Mouse (Mus musculus): ENCODE measurements at regions not wholly inside any gene's neighbourhood (a gene's known extent, or its start where the extent isn't known, plus 50 kb on each side); places are given as distances from the start of the nearest gene placed in this dataset.

GRCm38 (mm10) chr13:60403471-60403870, 198.3 kb upstream of the Dapk1 start:
- whole genome bisulfite sequencing (ENCODE audit: insufficient replicate concordance), result 84% methylated on average over 3 of the region's 3 CpGs
- ATAC-seq, result no peak
- Histone ChIP-seq H3K4me1 (ENCODE audit: insufficient read depth) (no peaks in the 10 kb centered on the region), H3K9ac (replicated peaks) (no peak overlapping the region), H3K9me3 (ENCODE audit: low read length) (no peaks in the 10 kb centered on the region), H3K4me3 (ENCODE audit: low read depth, low read length) (no peak overlapping the region), H3K27me3 (ENCODE audit: insufficient read depth, low read length) (no peaks in the 10 kb centered on the region), H3K4me2 (ENCODE audit: low read depth, low read length) (no peak overlapping the region), H3K36me3 (replicated peaks; ENCODE audit: insufficient read depth, low read length) (no peaks in the 10 kb centered on the region), H3K27ac (ENCODE audit: low read depth) (no peak overlapping the region)
- DNase-seq, result no peak
- no peak for TF ChIP-seq CTCF (IDR thresholded peaks at IDR 0.05; ENCODE audit: low read depth)
- TF ChIP-seq EP300 (IDR thresholded peaks at IDR 0.05; ENCODE audit: low read depth), result no peak

- Histone ChIP-seq H3K4me2 (ENCODE audit: low read depth, low read length) (no peak overlapping the region), H3K27ac (ENCODE audit: low read depth) (no peak overlapping the region), H3K36me3 (replicated peaks; ENCODE audit: insufficient read depth, low read length) (no peaks in the 10 kb centered on the region), H3K9ac (replicated peaks) (no peak overlapping the region), H3K27me3 (ENCODE audit: insufficient read depth, low read length) (no peaks in the 10 kb centered on the region), H3K9me3 (ENCODE audit: low read length) (no peaks in the 10 kb centered on the region), H3K4me1 (ENCODE audit: insufficient read depth) (no peaks in the 10 kb centered on the region), H3K4me3 (ENCODE audit: low read depth, low read length) (no peak overlapping the region)
- 73% methylated on average over 4 of the region's 4 CpGs for WGBS (ENCODE audit: insufficient replicate concordance)
- TF ChIP-seq EP300 (IDR thresholded peaks at IDR 0.05; ENCODE audit: low read depth) (no peak), CTCF (IDR thresholded peaks at IDR 0.05; ENCODE audit: low read depth) (no peak)
- ATAC-seq, result no peak
- no peak for DNase-seq
These were observed 194.4 kb upstream of the Dapk1 start for GRCm38 (mm10) chr13:60407344-60407743.

GRCm38 (mm10) chr13:60409706-60410502, 191.8 kb upstream of the Dapk1 start:
- no peak overlapping the region for H3K9ac ChIP-seq (replicated peaks)
- H3K27me3 ChIP-seq (ENCODE audit: insufficient read depth, low read length), result no peaks in the 10 kb centered on the region
- H3K27ac ChIP-seq (ENCODE audit: low read depth), result no peak overlapping the region
- no peaks in the 10 kb centered on the region for H3K9me3 ChIP-seq (ENCODE audit: low read length)
- WGBS (ENCODE audit: insufficient replicate concordance), result 76% methylated on average over 14 of the region's 14 CpGs
- no peaks in the 10 kb centered on the region for H3K36me3 ChIP-seq (replicated peaks; ENCODE audit: insufficient read depth, low read length)
- ATAC-seq (no peak), DNase-seq (no peak)
- H3K4me2 ChIP-seq (ENCODE audit: low read depth, low read length), result no peak overlapping the region
- H3K4me1 ChIP-seq (ENCODE audit: insufficient read depth), result no peaks in the 10 kb centered on the region
- TF ChIP-seq CTCF (IDR thresholded peaks at IDR 0.05; ENCODE audit: low read depth) (no peak), EP300 (IDR thresholded peaks at IDR 0.05; ENCODE audit: low read depth) (no peak)
- no peak overlapping the region for H3K4me3 ChIP-seq (ENCODE audit: low read depth, low read length)

GRCm38 (mm10) chr13:60416024-60416423, 185.7 kb upstream of the Dapk1 start:
- Histone ChIP-seq H3K27me3 (ENCODE audit: insufficient read depth, low read length) (no peaks in the 10 kb centered on the region), H3K4me2 (ENCODE audit: low read depth, low read length) (no peak overlapping the region), H3K27ac (ENCODE audit: low read depth) (no peak overlapping the region), H3K36me3 (replicated peaks; ENCODE audit: insufficient read depth, low read length) (no peaks in the 10 kb centered on the region), H3K4me3 (ENCODE audit: low read depth, low read length) (no peak overlapping the region), H3K9ac (replicated peaks) (no peak overlapping the region), H3K9me3 (ENCODE audit: low read length) (no peaks in the 10 kb centered on the region), H3K4me1 (ENCODE audit: insufficient read depth) (no peaks in the 10 kb centered on the region)
- TF ChIP-seq EP300 (IDR thresholded peaks at IDR 0.05; ENCODE audit: low read depth) (no peak), CTCF (IDR thresholded peaks at IDR 0.05; ENCODE audit: low read depth) (no peak)
- ATAC-seq (no peak), DNase-seq (no peak)
- WGBS (ENCODE audit: insufficient replicate concordance), result 57% methylated on average over 1 of the region's 1 CpGs

- no peak overlapping the region for H3K4me3 ChIP-seq (ENCODE audit: low read depth, low read length)
- DNase-seq, result no peak
- H3K4me1 ChIP-seq (ENCODE audit: insufficient read depth), result no peaks in the 10 kb centered on the region
- H3K27me3 ChIP-seq (ENCODE audit: insufficient read depth, low read length), result no peaks in the 10 kb centered on the region
- no peak overlapping the region for H3K27ac ChIP-seq (ENCODE audit: low read depth)
- no peak overlapping the region for H3K4me2 ChIP-seq (ENCODE audit: low read depth, low read length)
- no peak for TF ChIP-seq CTCF (IDR thresholded peaks at IDR 0.05; ENCODE audit: low read depth)
- no peak for TF ChIP-seq EP300 (IDR thresholded peaks at IDR 0.05; ENCODE audit: low read depth)
- 78% methylated on average over 8 of the region's 8 CpGs for WGBS (ENCODE audit: insufficient replicate concordance)
- H3K9ac ChIP-seq (replicated peaks), result no peak overlapping the region
- no peaks in the 10 kb centered on the region for H3K36me3 ChIP-seq (replicated peaks; ENCODE audit: insufficient read depth, low read length)
- H3K9me3 ChIP-seq (ENCODE audit: low read length), result no peaks in the 10 kb centered on the region
- no peak for ATAC-seq
These were observed 184.7 kb upstream of the Dapk1 start for GRCm38 (mm10) chr13:60417015-60417414.

- DNase-seq, result no peak
- H3K9ac ChIP-seq (replicated peaks), result no peak overlapping the region
- H3K36me3 ChIP-seq (replicated peaks; ENCODE audit: insufficient read depth, low read length), result no peaks in the 10 kb centered on the region
- no peaks in the 10 kb centered on the region for H3K27me3 ChIP-seq (ENCODE audit: insufficient read depth, low read length)
- 72% methylated on average over 14 of the region's 14 CpGs for WGBS (ENCODE audit: insufficient replicate concordance)
- H3K27ac ChIP-seq (ENCODE audit: low read depth), result no peak overlapping the region
- ATAC-seq, result no peak
- no peak overlapping the region for H3K4me3 ChIP-seq (ENCODE audit: low read depth, low read length)
- H3K4me2 ChIP-seq (ENCODE audit: low read depth, low read length), result no peak overlapping the region
- H3K9me3 ChIP-seq (ENCODE audit: low read length), result no peaks in the 10 kb centered on the region
- TF ChIP-seq CTCF (IDR thresholded peaks at IDR 0.05; ENCODE audit: low read depth) (no peak), EP300 (IDR thresholded peaks at IDR 0.05; ENCODE audit: low read depth) (no peak)
- no peaks in the 10 kb centered on the region for H3K4me1 ChIP-seq (ENCODE audit: insufficient read depth)
These were observed 184.2 kb upstream of the Dapk1 start for GRCm38 (mm10) chr13:60417436-60418158.

Data from liver, postnatal 0 days (tissue).